In the genomic region with DNA sequence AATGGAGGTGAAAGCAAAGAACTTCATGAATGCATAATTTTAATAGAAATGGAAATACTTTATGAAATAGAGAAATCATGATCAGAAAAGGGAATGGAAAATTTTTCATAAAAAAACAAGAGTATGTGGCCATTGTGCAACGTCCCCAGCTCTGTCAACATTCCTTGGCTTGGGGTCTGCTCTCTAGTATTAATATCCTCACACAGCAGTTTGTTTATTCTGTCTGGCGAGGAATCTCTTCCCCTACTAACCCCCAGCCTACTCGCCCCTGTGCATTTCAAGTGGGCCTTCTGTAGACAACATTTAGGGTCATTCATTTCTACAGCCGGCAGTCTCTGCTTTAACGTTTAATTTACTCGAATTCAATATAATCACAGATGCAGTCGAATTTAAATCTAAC, we compare ENCODE assay signal across 18 mouse cellular contexts.
"Had no signal": no experiment of that assay in that cellular context is flagged by ENCODE, and none has a peak within 500 bp of the region (broad histone marks: within the 10 kb centered on the region; RNA-seq: fewer than 3 reads in every experiment).

No protein-coding gene starts in this region.

- H3K4me3 ChIP-seq: liver, embryonic 12.5 days; lung, embryonic 15.5 days; midbrain, embryonic 10.5 days; midbrain, embryonic 12.5 days; myocyte; neural tube, embryonic 13.5 days; neural tube, embryonic 15.5 days had no signal

- H3K27me3 ChIP-seq: lung, embryonic 15.5 days; midbrain, embryonic 12.5 days; neural tube, embryonic 13.5 days; neural tube, embryonic 15.5 days had no signal

- H3K9ac ChIP-seq: liver, embryonic 12.5 days; liver, embryonic 14.5 days; lung, embryonic 15.5 days; midbrain, embryonic 12.5 days; neural tube, embryonic 13.5 days; neural tube, embryonic 15.5 days had no signal

- H3K4me1 ChIP-seq: liver, embryonic 12.5 days; lung, embryonic 15.5 days had no signal

- H3K4me2 ChIP-seq: liver, embryonic 12.5 days; lung, embryonic 15.5 days; midbrain, embryonic 12.5 days; neural tube, embryonic 13.5 days; neural tube, embryonic 15.5 days had no signal

- ATAC-seq: liver, embryonic 12.5 days; midbrain, embryonic 16.5 days had no signal

- H3K9me3 ChIP-seq: liver, embryonic 12.5 days; lung, embryonic 15.5 days; midbrain, embryonic 10.5 days; midbrain, embryonic 12.5 days; neural tube, embryonic 13.5 days; neural tube, embryonic 15.5 days had no signal

- H3K36me3 ChIP-seq: liver, embryonic 12.5 days; lung, embryonic 15.5 days; midbrain, embryonic 10.5 days; midbrain, embryonic 12.5 days; neural tube, embryonic 13.5 days; neural tube, embryonic 15.5 days had no signal

- H3K27ac ChIP-seq: liver, embryonic 12.5 days; liver, embryonic 14.5 days; lung, embryonic 15.5 days; midbrain, embryonic 10.5 days; midbrain, embryonic 12.5 days; neural tube, embryonic 13.5 days; neural tube, embryonic 15.5 days had no signal

- DNase-seq: midbrain, embryonic 14.5 days; retina, postnatal 1 day; right cerebral cortex, adult 18-20 months; right cerebral cortex, postnatal 25 days; right cerebral cortex, postnatal 4 days; spleen, adult 18-20 months; thymus, adult 18-20 months; thymus, postnatal 14 days; thymus, postnatal 36 days had no signal
